Mouse (Mus musculus): Measurements from ENCODE around the gene Rab40b. TPM values are rescaled to one million over a fixed set of nuclear protein-coding genes. Genes with fewer than 3 reads are reported as not detected.
A peak's percentile ranks its signal among the peaks of the same experiment; 100 is the strongest.
"Not testable (repeated sequence)": the region's sequence is repeated elsewhere in the genome, so short reads cannot be mapped to it uniquely, and the experiment has no call there.

The Rab40b gene
- polyA plus RNA-seq, 1 experiment from 2014 or later, result 1.2 TPM

DNA sequence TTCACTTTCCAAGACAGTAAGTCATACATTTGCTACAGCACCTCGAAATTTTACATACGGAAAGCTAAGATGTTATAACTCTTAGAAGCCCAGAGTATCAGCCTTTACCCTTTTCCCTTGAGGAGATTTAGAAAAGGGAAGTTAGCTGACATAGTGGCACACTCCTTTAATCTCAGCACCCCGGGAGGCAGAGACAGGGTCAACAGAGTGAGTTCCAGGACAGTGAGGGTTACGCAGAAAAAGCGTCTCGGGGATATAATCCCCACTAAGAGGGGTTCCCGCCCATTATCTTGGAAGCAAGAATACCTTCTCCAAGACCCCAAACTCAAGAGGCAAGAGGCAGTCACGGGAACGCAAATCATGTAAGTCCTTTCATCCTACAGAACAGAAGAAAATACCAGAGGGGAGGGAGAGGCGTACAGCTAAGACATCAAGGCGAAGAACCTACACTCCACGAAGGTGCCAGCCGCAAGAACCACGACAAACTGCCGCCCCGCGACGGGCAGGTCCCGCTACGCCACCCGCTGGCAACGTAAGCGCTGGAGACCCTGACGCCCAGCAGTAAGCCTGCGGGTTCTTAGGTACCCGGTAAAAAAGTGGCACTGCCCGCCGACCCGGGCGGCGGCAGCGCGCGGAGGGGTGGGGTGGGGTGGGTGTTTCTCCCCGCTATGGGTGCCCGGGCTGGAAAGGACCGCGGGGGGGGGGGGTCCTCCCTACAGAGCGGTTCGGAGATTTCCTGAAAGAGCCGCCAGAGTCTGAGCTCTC is 34.5 kb downstream of the Rab40b start:
- no peaks in the 10 kb centered on the region for H3K36me3 ChIP-seq (ENCODE audit: control insufficient read depth, insufficient read depth, low read length)
- H3K4me1 ChIP-seq (replicated peaks; ENCODE audit: control insufficient read depth, insufficient read depth, low read length), result peaks cover 14% of the 10 kb centered on the region
- DNase-seq (ENCODE audit: low spot score), result peak; percentile 33
- H3K9ac ChIP-seq (ENCODE audit: low read depth, low read length), result peak overlapping the region; percentile 98
- H3K4me2 ChIP-seq, result peak overlapping the region; percentile 97
- H3K9me3 ChIP-seq (ENCODE audit: control insufficient read depth, low read length), result no peaks in the 10 kb centered on the region
- H3K27me3 ChIP-seq (replicated peaks; ENCODE audit: control insufficient read depth, insufficient read depth, low read length), result no peaks in the 10 kb centered on the region
- peak overlapping the region; percentile 88 for H3K27ac ChIP-seq (ENCODE audit: low read depth, low read length)
- WGBS, result 3% methylated on average over 41 of the region's 41 CpGs
- peak overlapping the region; percentile 99 for H3K4me3 ChIP-seq (ENCODE audit: low read depth, low read length)
- ATAC-seq (replicated peaks; ENCODE audit: low FRiP score), result no peak; the same call in 1 of the 2 replicates

- 85% methylated on average over 3 of the region's 3 CpGs for WGBS
- not testable (repeated sequence) for H3K9ac ChIP-seq (ENCODE audit: low read depth, low read length); DNase-seq (ENCODE audit: low spot score); H3K9me3 ChIP-seq (ENCODE audit: control insufficient read depth, low read length); H3K4me3 ChIP-seq (ENCODE audit: low read depth, low read length); H3K27ac ChIP-seq (ENCODE audit: low read depth, low read length); ATAC-seq (replicated peaks; ENCODE audit: low FRiP score); H3K4me2 ChIP-seq; H3K27me3 ChIP-seq (replicated peaks; ENCODE audit: control insufficient read depth, insufficient read depth, low read length); H3K4me1 ChIP-seq (replicated peaks; ENCODE audit: control insufficient read depth, insufficient read depth, low read length)
- peaks cover 14% of the 10 kb centered on the region; the same call in 1 of the 2 replicates for H3K36me3 ChIP-seq (ENCODE audit: control insufficient read depth, insufficient read depth, low read length)
Measured at GRCm38 (mm10) chr11:121348727-121349126, 39.3 kb downstream of the Rab40b start.

- no peaks in the 10 kb centered on the region for H3K27me3 ChIP-seq (replicated peaks; ENCODE audit: control insufficient read depth, insufficient read depth, low read length)
- no peak overlapping the region for H3K9ac ChIP-seq (ENCODE audit: low read depth, low read length)
- 87% methylated on average over 2 of the region's 2 CpGs for WGBS
- DNase-seq (ENCODE audit: low spot score) (no peak), ATAC-seq (replicated peaks; ENCODE audit: low FRiP score) (no peak)
- no peak overlapping the region for H3K27ac ChIP-seq (ENCODE audit: low read depth, low read length)
- no peak overlapping the region for H3K4me3 ChIP-seq (ENCODE audit: low read depth, low read length)
- peaks cover 6% of the 10 kb centered on the region for H3K4me1 ChIP-seq (replicated peaks; ENCODE audit: control insufficient read depth, insufficient read depth, low read length)
- H3K36me3 ChIP-seq (ENCODE audit: control insufficient read depth, insufficient read depth, low read length), result peaks cover 14% of the 10 kb centered on the region; the same call in 1 of the 2 replicates
- no peaks in the 10 kb centered on the region for H3K9me3 ChIP-seq (ENCODE audit: control insufficient read depth, low read length)
- H3K4me2 ChIP-seq, result no peak overlapping the region
Measured at GRCm38 (mm10) chr11:121348166-121348565, 39.9 kb downstream of the Rab40b start.

DNA sequence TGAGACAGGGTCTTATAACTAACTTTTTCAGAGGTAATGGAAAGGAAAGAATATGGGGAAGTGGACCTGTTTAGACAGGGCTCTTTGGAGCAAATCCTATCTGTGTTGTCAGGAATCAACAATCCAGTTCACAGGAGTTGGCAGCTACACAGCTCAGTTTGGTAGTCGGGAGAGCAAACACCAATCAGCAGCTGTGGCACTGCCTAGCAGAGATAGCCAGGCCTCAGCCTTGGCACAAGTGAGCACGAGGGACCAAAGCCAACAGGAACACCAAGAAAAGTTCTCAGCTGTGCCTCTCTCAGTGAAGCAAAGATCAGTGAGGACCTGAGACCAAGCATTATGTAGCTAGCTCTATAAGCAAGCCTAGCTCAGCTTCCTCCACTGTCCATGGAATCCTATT is 41.0 kb downstream of the Rab40b start:
- Histone ChIP-seq H3K4me2 (no peak overlapping the region), H3K4me3 (ENCODE audit: low read depth, low read length) (no peak overlapping the region), H3K4me1 (replicated peaks; ENCODE audit: control insufficient read depth, insufficient read depth, low read length) (peaks cover 5% of the 10 kb centered on the region), H3K9ac (ENCODE audit: low read depth, low read length) (no peak overlapping the region), H3K36me3 (ENCODE audit: control insufficient read depth, insufficient read depth, low read length) (peaks cover 14% of the 10 kb centered on the region; the same call in 1 of the 2 replicates), H3K27me3 (replicated peaks; ENCODE audit: control insufficient read depth, insufficient read depth, low read length) (no peaks in the 10 kb centered on the region), H3K27ac (ENCODE audit: low read depth, low read length) (no peak overlapping the region), H3K9me3 (ENCODE audit: control insufficient read depth, low read length) (no peaks in the 10 kb centered on the region)
- WGBS, result 88% methylated on average over 2 of the region's 2 CpGs
- DNase-seq (ENCODE audit: low spot score) (no peak), ATAC-seq (replicated peaks; ENCODE audit: low FRiP score) (no peak)

DNA sequence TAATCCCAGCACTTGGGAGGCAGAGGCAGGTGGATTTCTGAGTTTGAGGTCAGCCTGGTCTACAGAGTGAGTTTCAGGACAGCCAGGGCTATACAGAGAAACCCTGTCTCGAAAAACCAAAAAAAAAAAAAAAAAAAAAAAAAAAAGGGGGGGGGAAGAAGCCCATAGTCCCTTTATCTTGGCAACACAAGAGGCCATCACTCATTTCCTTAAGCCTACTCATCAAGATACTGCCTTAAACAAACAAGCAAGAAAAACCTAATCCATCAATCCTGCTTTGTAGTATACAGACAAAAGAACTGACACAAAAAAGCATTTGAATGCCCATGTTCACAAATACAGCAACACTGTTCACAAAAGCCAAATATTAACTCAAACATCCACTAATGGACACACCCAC is 45.6 kb downstream of the Rab40b start:
- not testable (repeated sequence) for DNase-seq (ENCODE audit: low spot score); H3K4me1 ChIP-seq (replicated peaks; ENCODE audit: control insufficient read depth, insufficient read depth, low read length); H3K27ac ChIP-seq (ENCODE audit: low read depth, low read length); ATAC-seq (replicated peaks; ENCODE audit: low FRiP score); H3K4me3 ChIP-seq (ENCODE audit: low read depth, low read length); H3K9me3 ChIP-seq (ENCODE audit: control insufficient read depth, low read length); H3K27me3 ChIP-seq (replicated peaks; ENCODE audit: control insufficient read depth, insufficient read depth, low read length); H3K9ac ChIP-seq (ENCODE audit: low read depth, low read length); H3K4me2 ChIP-seq
- peaks cover 17% of the 10 kb centered on the region; the same call in 1 of the 2 replicates for H3K36me3 ChIP-seq (ENCODE audit: control insufficient read depth, insufficient read depth, low read length)
- WGBS, result no CpG with 5 or more reads among the region's 1 CpGs

GRCm38 (mm10) chr11:121340287-121340686 is 47.8 kb downstream of the Rab40b start:
- Histone ChIP-seq H3K9me3 (ENCODE audit: control insufficient read depth, low read length) (no peaks in the 10 kb centered on the region), H3K27ac (ENCODE audit: low read depth, low read length) (peak overlapping the region; percentile 41; the same call in 1 of the 2 replicates), H3K27me3 (replicated peaks; ENCODE audit: control insufficient read depth, insufficient read depth, low read length) (no peaks in the 10 kb centered on the region), H3K9ac (ENCODE audit: low read depth, low read length) (no peak overlapping the region), H3K4me3 (ENCODE audit: low read depth, low read length) (no peak overlapping the region), H3K4me1 (replicated peaks; ENCODE audit: control insufficient read depth, insufficient read depth, low read length) (peaks cover 5% of the 10 kb centered on the region; the same call in 1 of the 2 replicates), H3K36me3 (ENCODE audit: control insufficient read depth, insufficient read depth, low read length) (peaks cover 9% of the 10 kb centered on the region; the same call in 1 of the 2 replicates), H3K4me2 (no peak overlapping the region)
- WGBS, result 75% methylated on average over 1 of the region's 1 CpGs
- ATAC-seq (replicated peaks; ENCODE audit: low FRiP score), result no peak
- no peak for DNase-seq (ENCODE audit: low spot score)

DNA sequence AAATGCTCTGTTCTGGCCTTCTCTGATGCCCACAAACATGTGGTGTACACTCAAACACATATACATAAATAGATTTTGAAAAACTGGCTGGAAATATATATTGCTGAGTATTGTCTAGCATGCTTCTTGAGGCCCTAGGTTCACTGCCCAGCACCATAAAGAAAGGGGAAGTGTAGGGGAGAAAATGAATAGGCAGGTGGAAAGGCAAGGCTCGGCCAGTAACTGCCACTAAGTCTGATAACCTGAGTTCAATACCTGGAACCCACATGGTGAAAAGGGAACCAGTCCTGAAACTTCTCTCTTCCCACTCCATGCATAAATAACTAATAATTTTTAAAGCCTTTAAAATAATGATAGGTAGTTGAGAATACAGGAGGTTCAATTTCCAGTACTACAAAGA is 48.4 kb downstream of the Rab40b start:
- Histone ChIP-seq H3K4me2 (no peak overlapping the region), H3K36me3 (ENCODE audit: control insufficient read depth, insufficient read depth, low read length) (peaks cover 10% of the 10 kb centered on the region; the same call in 1 of the 2 replicates), H3K27ac (ENCODE audit: low read depth, low read length) (peak overlapping the region; percentile 41; the same call in 1 of the 2 replicates), H3K9me3 (ENCODE audit: control insufficient read depth, low read length) (no peaks in the 10 kb centered on the region), H3K9ac (ENCODE audit: low read depth, low read length) (no peak overlapping the region), H3K4me1 (replicated peaks; ENCODE audit: control insufficient read depth, insufficient read depth, low read length) (peaks cover 5% of the 10 kb centered on the region; the same call in 1 of the 2 replicates), H3K27me3 (replicated peaks; ENCODE audit: control insufficient read depth, insufficient read depth, low read length) (no peaks in the 10 kb centered on the region), H3K4me3 (ENCODE audit: low read depth, low read length) (no peak overlapping the region)
- ATAC-seq (replicated peaks; ENCODE audit: low FRiP score) (no peak), DNase-seq (ENCODE audit: low spot score) (no peak)
- WGBS, result 49% methylated on average over 1 of the region's 1 CpGs

DNA sequence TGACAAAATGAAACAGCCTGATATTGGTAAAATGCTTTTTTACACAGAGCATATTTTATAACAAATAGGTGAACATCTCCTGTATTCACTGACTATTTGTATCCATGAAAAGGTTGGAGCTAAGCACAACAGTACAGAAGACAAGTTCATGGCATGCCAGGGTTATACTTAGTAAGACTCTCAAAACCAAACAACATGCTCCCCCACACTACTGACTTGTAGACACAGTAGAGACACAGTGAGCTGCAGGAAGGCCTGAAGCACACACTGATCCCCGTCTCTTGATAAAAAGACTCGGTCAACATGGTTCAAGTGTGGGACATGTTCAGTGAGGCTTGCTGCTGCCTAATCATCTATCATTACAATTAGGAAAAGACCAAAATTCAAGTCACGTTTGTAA is 56.4 kb downstream of the Rab40b start:
- Histone ChIP-seq H3K9me3 (ENCODE audit: control insufficient read depth, low read length) (no peaks in the 10 kb centered on the region), H3K4me1 (replicated peaks; ENCODE audit: control insufficient read depth, insufficient read depth, low read length) (no peaks in the 10 kb centered on the region), H3K4me2 (no peak overlapping the region), H3K27ac (ENCODE audit: low read depth, low read length) (no peak overlapping the region), H3K36me3 (ENCODE audit: control insufficient read depth, insufficient read depth, low read length) (peaks cover 36% of the 10 kb centered on the region; the same call in 1 of the 2 replicates), H3K27me3 (replicated peaks; ENCODE audit: control insufficient read depth, insufficient read depth, low read length) (no peaks in the 10 kb centered on the region), H3K4me3 (ENCODE audit: low read depth, low read length) (no peak overlapping the region), H3K9ac (ENCODE audit: low read depth, low read length) (no peak overlapping the region)
- ATAC-seq (replicated peaks; ENCODE audit: low FRiP score) (no peak), DNase-seq (ENCODE audit: low spot score) (no peak)
- WGBS, result 91% methylated on average over 3 of the region's 3 CpGs

DNA sequence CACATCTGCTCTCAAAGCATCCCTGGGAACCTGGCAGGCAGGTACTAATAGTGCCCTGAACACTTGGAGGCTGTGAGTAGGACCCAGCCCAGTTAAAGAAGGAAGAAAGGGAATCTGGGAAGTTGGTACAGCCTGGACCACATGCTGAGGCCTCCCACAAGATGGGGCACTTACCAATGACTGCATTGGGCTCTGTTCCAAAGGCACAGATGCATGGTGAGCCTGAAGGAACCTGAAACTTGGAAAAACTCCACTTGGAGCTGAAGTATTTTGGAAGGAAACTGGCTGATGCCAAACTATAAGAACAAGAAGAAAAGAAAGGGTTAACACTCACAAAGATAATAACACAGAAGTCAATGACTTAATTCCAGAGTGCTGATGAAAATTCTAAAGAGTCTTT is 59.4 kb downstream of the Rab40b start:
- Histone ChIP-seq H3K4me2 (no peak overlapping the region), H3K9ac (ENCODE audit: low read depth, low read length) (no peak overlapping the region), H3K9me3 (ENCODE audit: control insufficient read depth, low read length) (no peaks in the 10 kb centered on the region), H3K27me3 (replicated peaks; ENCODE audit: control insufficient read depth, insufficient read depth, low read length) (no peaks in the 10 kb centered on the region), H3K36me3 (ENCODE audit: control insufficient read depth, insufficient read depth, low read length) (peaks cover 29% of the 10 kb centered on the region; the same call in 1 of the 2 replicates), H3K4me1 (replicated peaks; ENCODE audit: control insufficient read depth, insufficient read depth, low read length) (no peaks in the 10 kb centered on the region), H3K4me3 (ENCODE audit: low read depth, low read length) (no peak overlapping the region), H3K27ac (ENCODE audit: low read depth, low read length) (no peak overlapping the region)
- ATAC-seq (replicated peaks; ENCODE audit: low FRiP score) (no peak), DNase-seq (ENCODE audit: low spot score) (no peak)

Measured in liver, embryonic 11.5 days (tissue).